Mouse (Mus musculus) ES-E14 (cell line): Measurements from ENCODE around the gene Klhdc7b. TPM values are rescaled to one million over a fixed set of nuclear protein-coding genes. Genes with fewer than 3 reads are reported as not detected.

Source experiments
- DNase-seq: peaks from one replicate; pipeline ENCODE4 v3.0.0-alpha.2; 2013; ENCODE audit warnings: low read depth, low spot score
- H3K27ac ChIP-seq: 2 replicates; pipeline ENCODE4 v1.5.1; 2012; ENCODE audit warnings: low read depth, mild to moderate bottlenecking, low read length, moderate library complexity, mixed read lengths; ENCODE audit not compliant: poor library complexity, insufficient read depth, severe bottlenecking
- H3K36me3 ChIP-seq: 2 replicates; pipeline ENCODE4 v1.6.1; 2012; ENCODE audit warnings: mild to moderate bottlenecking, low read length, moderate library complexity, mixed read lengths; ENCODE audit not compliant: control insufficient read depth, poor library complexity, insufficient read depth, severe bottlenecking
- H3K4me1 ChIP-seq, 2 experiments: fragments of 150-350 bp in 1 of 2; sonication (generic) in 1 of 2; 2 replicates each; pipeline ENCODE4 v1.6.1; 2012; ENCODE audit warnings: low read length in 2 of 2, mild to moderate bottlenecking in 1 of 2, mixed read lengths in 1 of 2; ENCODE audit not compliant: control insufficient read depth in 2 of 2, insufficient read depth in 2 of 2, poor library complexity in 1 of 2
- H3K4me3 ChIP-seq, 2 experiments: fragments of 150-350 bp in 1 of 2; sonication (generic) in 1 of 2; 2 replicates each; pipeline ENCODE4 v1.5.1; 2012; ENCODE audit warnings: low read length in 2 of 2, low read depth in 1 of 2, mild to moderate bottlenecking in 1 of 2, mixed read lengths in 1 of 2; ENCODE audit not compliant: insufficient read depth in 1 of 2, poor library complexity in 1 of 2, severe bottlenecking in 1 of 2
- H3K9ac ChIP-seq: 2 replicates; pipeline ENCODE4 v1.6.1; 2012; ENCODE audit warnings: low read depth, mild to moderate bottlenecking, low read length, mixed read lengths; ENCODE audit not compliant: poor library complexity, insufficient read depth, severe bottlenecking
- H3K9me3 ChIP-seq: fragments of 150-350 bp; sonication (generic); 2 replicates; pipeline ENCODE4 v1.6.1; 2012; ENCODE audit warnings: low read depth, mild to moderate bottlenecking, low read length; ENCODE audit not compliant: control insufficient read depth, insufficient read depth
- CHD2 ChIP-seq: IDR thresholded peaks from 2 replicates; pipeline ENCODE4 v1.6.1; 2014; ENCODE audit warnings: mild to moderate bottlenecking, low read depth, low read length, inconsistent platforms
- HCFC1 ChIP-seq: IDR thresholded peaks from 2 replicates; pipeline ENCODE4 v1.6.1; 2012; ENCODE audit warnings: low read length, inconsistent platforms, borderline replicate concordance; ENCODE audit not compliant: insufficient read depth
- MAFK ChIP-seq: IDR thresholded peaks from 2 replicates; pipeline ENCODE4 v1.6.1; 2014; ENCODE audit warnings: mild to moderate bottlenecking, low read depth, low read length, inconsistent platforms; ENCODE audit not compliant: insufficient read depth
- ZC3H11A ChIP-seq: IDR thresholded peaks from 2 replicates; pipeline ENCODE4 v1.6.1; 2012; ENCODE audit warnings: low read depth, mild to moderate bottlenecking, inconsistent platforms, low read length, borderline replicate concordance
- ZNF384 ChIP-seq: IDR thresholded peaks from 2 replicates; pipeline ENCODE4 v1.6.1; 2012; ENCODE audit warnings: low read depth, low read length, inconsistent platforms
- in situ Hi-C, 2 experiments: fragments of 600-800 bp; cut with MboI; formaldehyde crosslinking; loops; one replicate each; pipeline ENCODE4 v1.15.1; 2025; ENCODE audit warnings: low sequenced_read_pairs in 2 of 2, inconsistent platforms in 1 of 2; ENCODE audit not compliant: unreplicated experiment in 2 of 2
- total RNA-seq: library from RNA; depleted of rRNA; stranded (reverse); fragments of 300-350 nt; gene quantifications from 2 replicates; pipeline ENCODE4 v1.2.3, GENCODE M21; 2012

The Klhdc7b gene
- total RNA-seq, 1 experiment, result 0.13 TPM

DNA sequence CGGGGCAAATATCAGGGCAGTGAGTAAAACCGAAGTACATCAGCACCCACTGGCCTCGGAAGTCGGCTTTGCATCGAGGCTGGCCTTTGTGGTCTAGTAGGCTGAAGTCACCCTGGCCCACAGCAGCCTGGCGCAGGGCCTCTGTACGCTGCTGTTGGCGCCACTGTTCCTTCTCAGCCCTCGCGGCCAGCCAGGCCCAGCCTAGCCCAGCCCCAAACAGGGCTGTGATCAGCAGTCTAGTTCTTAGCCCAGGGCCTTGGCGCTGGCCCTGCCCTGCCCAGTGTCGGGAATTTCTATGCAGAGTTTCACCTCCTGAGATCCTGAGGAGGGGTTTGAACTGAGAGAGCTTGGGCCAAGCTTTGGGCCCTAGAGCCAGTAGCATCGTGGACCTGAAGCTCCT, 12.6 kb upstream of the Klhdc7b start:
- Histone ChIP-seq H3K36me3 (peaks cover 55% of the 10 kb centered on the region), H3K4me1 (peaks cover 2 to 16% of the 10 kb centered on the region in 2 experiments; a peak in 3 of 4 replicates), H3K9me3 (no peaks in the 10 kb centered on the region), H3K27ac (no peak overlapping the region), H3K4me3 (peak overlapping the region in 1 of 2 experiments; percentile 71; a peak in 2 of 4 replicates), H3K9ac (peak overlapping the region; percentile 86; the same call in 1 of the 2 replicates)
- no peak for DNase-seq
- in situ Hi-C loops, result no loop called here
- TF ChIP-seq CHD2 (no peak), MAFK (no peak)

DNA sequence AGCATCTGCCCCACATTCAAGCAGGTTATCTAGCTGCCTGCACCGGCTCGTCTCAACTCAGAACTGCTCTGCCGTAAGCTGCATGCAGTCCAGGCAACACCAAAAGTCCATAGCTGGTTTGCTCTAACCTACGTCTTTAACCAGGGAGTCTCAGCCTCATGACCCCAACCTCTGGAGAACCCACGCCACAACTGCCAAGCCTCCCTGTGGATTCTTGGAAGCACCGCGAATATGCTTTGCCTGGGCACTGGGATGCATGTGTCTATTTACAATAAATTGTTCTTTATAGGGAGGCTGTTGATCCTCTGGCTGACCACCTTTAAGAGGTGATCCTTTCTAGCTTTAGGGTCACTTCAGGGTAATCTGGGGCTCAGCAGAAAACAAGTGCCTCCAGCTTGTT, 12.2 kb upstream of the Klhdc7b start:
- TF ChIP-seq ZNF384, result no peak
- Histone ChIP-seq H3K27ac (peak overlapping the region; percentile 83; the same call in 1 of the 2 replicates), H3K4me1 (peaks cover 2 to 20% of the 10 kb centered on the region in 2 experiments; a peak in 3 of 4 replicates), H3K9ac (peak overlapping the region; percentile 86; the same call in 1 of the 2 replicates), H3K4me3 (peak overlapping the region; percentile 71 to 77; a peak in 3 of 4 replicates), H3K36me3 (peaks cover 52% of the 10 kb centered on the region), H3K9me3 (no peaks in the 10 kb centered on the region)
- in situ Hi-C loops, result no loop called here
- no peak for DNase-seq

DNA sequence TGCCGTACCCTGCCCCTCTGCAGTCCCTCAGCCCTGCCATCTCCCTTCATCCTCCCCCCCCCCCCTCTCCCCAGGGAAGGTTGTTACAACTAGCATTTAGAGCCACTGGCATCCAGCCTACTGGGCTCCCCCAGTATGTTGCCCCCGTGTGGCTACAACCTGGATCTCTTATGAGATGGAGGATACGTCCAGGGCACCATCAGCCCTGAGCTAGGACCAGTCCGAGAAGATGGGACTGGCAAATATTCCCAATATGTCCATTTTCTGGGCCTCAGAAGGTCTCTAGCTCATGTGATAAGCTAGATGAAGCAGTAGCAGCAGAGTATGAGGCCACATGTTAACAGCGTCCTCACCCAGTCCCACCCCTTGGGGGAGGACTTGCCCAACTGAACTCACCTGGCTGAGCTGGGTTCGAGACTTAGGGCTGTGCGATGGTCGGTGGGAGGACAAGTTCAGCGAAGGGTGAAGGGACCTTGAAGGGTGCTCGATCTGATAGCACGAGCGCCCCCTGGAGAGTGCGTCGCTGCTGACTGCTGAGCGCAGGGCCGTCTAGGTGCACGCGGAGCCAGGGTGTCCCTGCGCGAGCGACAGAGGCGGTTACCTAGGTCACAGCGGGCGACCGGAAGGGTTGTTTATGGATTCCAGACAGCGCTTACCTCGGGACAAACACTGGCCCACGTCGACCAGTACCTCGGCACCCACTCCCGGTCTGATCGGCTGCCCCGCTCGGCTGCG, 11.5 kb upstream of the Klhdc7b start:
- H3K4me3 ChIP-seq, result peak overlapping the region; percentile 71 to 77
- peaks cover 45% of the 10 kb centered on the region for H3K36me3 ChIP-seq
- in situ Hi-C loops, result no loop called here
- no peaks in the 10 kb centered on the region for H3K9me3 ChIP-seq
- peaks cover 2 to 24% of the 10 kb centered on the region in 2 experiments; a peak in 3 of 4 replicates for H3K4me1 ChIP-seq
- TF ChIP-seq CHD2, result no peak
- TF ChIP-seq MAFK, result no peak
- TF ChIP-seq ZC3H11A, result no peak
- TF ChIP-seq HCFC1, result peak; percentile 33; the same call in 1 of the 2 replicates
- no peak for TF ChIP-seq ZNF384
- H3K9ac ChIP-seq, result peak overlapping the region; percentile 86
- peak overlapping the region; percentile 83 for H3K27ac ChIP-seq
- DNase-seq, result peak; percentile 78

DNA sequence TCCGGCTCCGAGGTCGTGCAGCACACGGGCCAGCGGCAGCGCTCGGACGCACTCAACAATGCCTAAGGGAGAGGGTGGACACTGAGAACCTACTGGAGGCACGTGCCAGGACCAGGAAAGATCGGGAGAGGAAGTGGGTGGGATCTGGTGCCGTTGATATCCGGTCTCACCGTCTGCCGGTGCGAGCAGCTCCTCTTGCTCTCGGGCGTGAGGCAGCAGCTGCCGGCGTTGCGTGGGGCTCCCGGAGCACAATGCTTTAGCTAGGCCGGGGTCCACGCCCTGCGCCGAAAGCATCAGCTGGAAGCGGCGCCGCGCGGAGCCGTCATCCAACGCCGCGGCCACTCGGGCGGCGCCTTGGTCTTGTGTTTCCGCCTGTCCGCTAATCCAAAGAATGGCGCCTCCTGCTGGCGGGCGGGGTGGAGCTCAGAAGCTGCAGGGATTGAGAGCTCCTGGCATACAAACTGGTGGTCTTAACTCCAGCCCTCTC, 10.9 kb upstream of the Klhdc7b start, which contains the start of gene Sco2:
Gene Sco2, minus strand, starts transcription at position 85 of the 487 bp plus-strand sequence.
- H3K4me1 ChIP-seq, result peaks cover 2 to 25% of the 10 kb centered on the region in 2 experiments; a peak in 3 of 4 replicates
- peaks cover 40% of the 10 kb centered on the region for H3K36me3 ChIP-seq
- TF ChIP-seq ZNF384 (no peak), HCFC1 (no peak), CHD2 (no peak), MAFK (no peak), ZC3H11A (no peak)
- peak within 1 kb of the TSS; percentile 83 for H3K27ac ChIP-seq
- peak; percentile 87 for DNase-seq
- in situ Hi-C loops, result no loop called here
- H3K9me3 ChIP-seq, result no peaks in the 10 kb centered on the region
- peak within 1 kb of the TSS; percentile 86 for H3K9ac ChIP-seq
- peak within 1 kb of the TSS; percentile 71 to 77 for H3K4me3 ChIP-seq

DNA sequence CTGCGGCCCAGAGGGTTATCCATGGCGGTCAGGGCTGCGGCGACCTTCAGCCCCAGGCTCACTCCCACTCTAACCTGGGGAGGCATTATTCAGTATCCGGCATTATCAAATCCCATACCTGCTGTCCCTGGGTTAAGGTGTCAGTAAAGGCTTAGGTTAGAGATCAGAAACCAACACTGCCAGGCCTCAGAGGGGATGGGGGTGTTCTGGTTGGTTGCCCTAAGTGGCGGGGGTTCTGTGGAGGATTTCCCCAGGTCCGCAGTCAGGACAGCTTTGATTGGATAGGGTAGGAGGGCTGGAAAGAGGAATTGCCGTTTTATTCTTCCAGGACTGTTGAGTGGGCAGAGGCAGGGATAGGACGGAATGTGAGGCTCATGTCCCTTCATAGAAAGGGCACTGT, 10.4 kb upstream of the Klhdc7b start:
- DNase-seq, result no peak
- Histone ChIP-seq H3K4me1 (peaks cover 2 to 26% of the 10 kb centered on the region in 2 experiments; a peak in 3 of 4 replicates), H3K4me3 (peak overlapping the region; percentile 71 to 77), H3K9ac (peak overlapping the region; percentile 86), H3K27ac (no peak overlapping the region), H3K36me3 (peaks cover 35% of the 10 kb centered on the region), H3K9me3 (no peaks in the 10 kb centered on the region)
- in situ Hi-C loops, result no loop called here
- no peak for TF ChIP-seq HCFC1
- no peak for TF ChIP-seq MAFK
- TF ChIP-seq ZC3H11A, result no peak
- TF ChIP-seq CHD2, result no peak
- no peak for TF ChIP-seq ZNF384
